Mouse (Mus musculus) kidney, adult 2 months (tissue): ENCODE results near the gene Hist1h2bf. TPM values are rescaled to one million over a fixed set of nuclear protein-coding genes. Genes with fewer than 3 reads are reported as not detected.
A peak's percentile ranks its signal among the peaks of the same experiment; 100 is the strongest.
"Not testable (repeated sequence)": the region's sequence is repeated elsewhere in the genome, so short reads cannot be mapped to it uniquely, and the experiment has no call there.

ENCODE experiments used
- DNase-seq: peaks from one replicate; pipeline ENCODE4 v3.0.0; 2021
- H3K27ac ChIP-seq: fragments of 200-500 bp; 2 replicates; pipeline ENCODE4 v1.5.1; 2012; ENCODE audit warnings: low read depth, low read length, control low read depth, inconsistent platforms; ENCODE audit not compliant: insufficient read depth
- H3K27me3 ChIP-seq: fragments of 200-500 bp; replicated peaks from 2 replicates; pipeline ENCODE4 v1.6.1; 2012; ENCODE audit warnings: mild to moderate bottlenecking, moderate library complexity, low read length, inconsistent platforms; ENCODE audit not compliant: control insufficient read depth, insufficient read depth
- H3K36me3 ChIP-seq: fragments of 200-500 bp; 2 replicates; pipeline ENCODE4 v1.6.1; 2012; ENCODE audit warnings: mild to moderate bottlenecking, moderate library complexity, low read length, inconsistent platforms; ENCODE audit not compliant: control insufficient read depth, insufficient read depth
- H3K4me1 ChIP-seq: fragments of 200-500 bp; 2 replicates; pipeline ENCODE4 v1.6.1; 2011; ENCODE audit warnings: low read length; ENCODE audit not compliant: control insufficient read depth, insufficient read depth
- H3K4me3 ChIP-seq: fragments of 200-500 bp; 2 replicates; pipeline ENCODE4 v1.5.1; 2011; ENCODE audit warnings: mild to moderate bottlenecking, low read depth, low read length, control low read depth; ENCODE audit not compliant: insufficient read depth
- CTCF ChIP-seq: fragments of 200-500 bp; conservative IDR thresholded peaks from 2 replicates; pipeline ENCODE4 v1.5.1; 2011; ENCODE audit warnings: low read depth, mild to moderate bottlenecking, control low read depth, low read length, moderate library complexity, mixed read lengths; ENCODE audit not compliant: insufficient read depth, insufficient read length
- POLR2A ChIP-seq: fragments of 200-500 bp; IDR thresholded peaks from one replicate; pipeline ENCODE4 v1.6.1; 2011; ENCODE audit warnings: low read depth, low read length, control low read depth
- WGBS: fragments of 180-500 bp; shearing (Covaris S2); methylation state at CpG from one replicate; pipeline ENCODE4 v1.1.7; 2018; 5-methylcytosine and 5-hydroxymethylcytosine counted together
- polyA plus RNA-seq: library from polyadenylated mRNA; depleted of rRNA; stranded (reverse); fragments of >200 nt; gene quantifications from 2 replicates; pipeline ENCODE4 v1.2.3, GENCODE M21; 2012

Hist1h2bf gene
- polyA plus RNA-seq, 1 experiment: 0.30 TPM

DNA sequence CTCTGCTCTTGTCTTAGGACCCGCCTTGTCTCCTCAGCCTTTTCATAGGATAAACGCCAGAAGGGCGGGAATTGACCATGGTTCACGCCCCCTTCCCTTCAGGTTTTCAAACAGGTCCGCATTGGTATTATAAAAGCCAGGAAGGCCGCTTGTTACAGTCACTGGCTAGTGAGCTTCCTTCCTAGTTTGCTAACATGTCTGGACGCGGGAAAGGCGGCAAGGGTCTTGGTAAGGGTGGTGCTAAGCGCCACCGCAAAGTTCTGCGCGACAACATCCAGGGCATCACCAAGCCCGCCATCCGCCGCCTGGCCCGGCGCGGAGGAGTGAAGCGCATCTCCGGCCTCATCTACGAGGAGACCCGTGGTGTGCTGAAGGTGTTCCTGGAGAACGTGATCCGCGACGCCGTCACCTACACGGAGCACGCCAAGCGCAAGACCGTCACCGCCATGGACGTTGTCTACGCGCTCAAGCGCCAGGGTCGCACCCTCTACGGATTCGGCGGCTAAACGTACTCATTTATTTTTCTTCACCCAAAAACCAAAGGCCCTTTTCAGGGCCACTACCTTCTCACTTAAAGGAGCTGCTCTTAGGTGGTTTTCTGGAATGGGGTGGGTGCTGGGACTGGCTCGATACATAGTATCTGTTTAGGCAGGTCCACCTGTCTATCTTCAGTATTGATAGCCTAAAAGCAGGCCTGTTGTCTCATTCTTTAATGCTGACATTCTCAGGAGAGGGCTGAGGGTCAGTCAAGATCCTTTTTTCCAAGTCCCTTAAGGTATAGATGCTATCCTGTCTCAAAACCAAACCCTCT, 7.6 kb upstream of the Hist1h2bf start, which contains the start of gene Hist1h4d:
Gene Hist1h4d (plus strand): TSS at position 191 of the 811 bp plus-strand sequence.
- under 1% methylated on average over 43 of the region's 43 CpGs for WGBS

GRCm38 (mm10) chr13:23577835-23578234, 3.8 kb upstream of the Hist1h2bf start:
- Histone ChIP-seq H3K36me3 (no peaks in the 10 kb centered on the region), H3K4me1 (peaks cover 6% of the 10 kb centered on the region; the same call in 1 of the 2 replicates), H3K4me3 (no peak overlapping the region), H3K27me3 (0 out of 2 replicates have a peak, but pooled peaks cover 2% of the 10 kb centered on the region), H3K27ac (no peak overlapping the region)
- DNase-seq: no peak
- 94% methylated on average over 1 of the region's 1 CpGs for WGBS
- TF ChIP-seq CTCF (no peak), POLR2A (no peak)

More for the DNA sequence above, 7.6 kb upstream of the Hist1h2bf start, which contains the start of gene Hist1h4d:
- Histone ChIP-seq H3K27ac (no peak within 1 kb of the TSS; the same call in 1 of the 2 replicates), H3K27me3 (no peaks in the 10 kb centered on the region), H3K4me3 (peak within 1 kb of the TSS; percentile 70), H3K4me1 (peaks cover 13% of the 10 kb centered on the region; the same call in 1 of the 2 replicates), H3K36me3 (no peaks in the 10 kb centered on the region)
- TF ChIP-seq CTCF: no peak
- TF ChIP-seq POLR2A: peak; percentile 97
- peak; percentile 99 for DNase-seq

DNA sequence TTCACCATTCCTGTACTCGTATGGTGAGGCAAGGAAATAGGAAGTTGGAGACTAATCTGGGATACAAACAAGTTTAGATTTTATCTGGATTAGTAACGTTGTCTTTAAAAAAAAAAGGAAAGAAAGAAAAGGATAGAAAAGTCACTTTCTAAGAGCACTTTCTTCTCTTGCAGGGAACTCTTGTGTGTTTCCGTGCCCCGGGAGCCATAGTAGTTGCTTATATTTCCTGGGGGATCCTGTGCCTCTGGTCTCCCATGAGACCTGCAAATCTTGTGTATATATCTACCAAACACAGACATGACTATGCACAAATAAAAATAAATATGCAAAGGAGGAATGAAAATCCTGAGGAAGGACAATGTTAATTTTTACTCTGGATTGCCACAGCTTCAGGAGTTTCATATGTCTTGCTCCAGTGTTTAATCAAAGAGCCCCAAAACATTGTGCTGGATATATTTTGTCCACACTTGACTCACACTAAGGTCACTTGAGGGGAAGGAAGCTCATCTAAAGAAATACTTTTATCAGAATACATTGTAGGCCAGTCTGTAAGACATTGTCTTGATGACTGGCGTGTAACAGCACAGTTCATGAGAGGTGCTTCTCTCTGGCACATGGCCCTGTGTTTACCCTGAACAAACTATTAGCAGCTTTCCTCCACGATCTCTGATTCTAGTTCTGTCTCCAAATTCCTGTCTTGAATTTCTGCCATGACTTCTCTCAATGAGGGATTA, 3.1 kb upstream of the Hist1h2bf start:
- WGBS: 73% methylated on average over 6 of the region's 6 CpGs

DNA sequence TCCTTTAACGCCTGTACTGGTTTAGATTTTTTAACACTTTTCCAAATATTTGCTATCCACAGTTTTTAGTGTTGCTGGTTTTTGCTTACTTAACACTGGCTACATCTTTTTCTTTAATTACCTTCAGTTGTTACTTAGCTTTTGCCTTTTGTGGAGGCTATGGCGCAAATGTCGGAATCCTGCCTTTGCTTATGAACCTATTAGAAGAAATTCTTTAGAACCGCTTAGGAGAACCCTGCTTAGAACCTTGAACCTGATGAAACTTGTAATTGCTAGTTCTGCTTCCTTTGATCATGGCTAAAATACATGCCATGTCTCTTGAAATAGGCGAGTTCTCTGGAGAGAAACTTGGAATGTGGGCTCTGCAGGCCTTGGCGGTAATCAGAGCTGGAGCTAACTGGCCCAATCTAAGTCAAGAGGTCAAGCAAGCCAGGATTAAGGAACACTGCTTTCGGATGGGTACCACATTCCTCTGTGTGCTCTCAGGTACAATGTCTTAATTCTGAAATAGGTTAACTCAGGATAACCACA, 2.4 kb upstream of the Hist1h2bf start:
- H3K27ac ChIP-seq: no peak overlapping the region

More for the DNA sequence above, 3.1 kb upstream of the Hist1h2bf start:
- TF ChIP-seq POLR2A (no peak), CTCF (no peak)
- no peak overlapping the region for H3K27ac ChIP-seq
- DNase-seq: no peak
- H3K27me3 ChIP-seq: 0 out of 2 replicates have a peak, but pooled peaks cover 2% of the 10 kb centered on the region
- H3K4me3 ChIP-seq: no peak overlapping the region
- H3K36me3 ChIP-seq: no peaks in the 10 kb centered on the region
- peaks cover 6% of the 10 kb centered on the region; the same call in 1 of the 2 replicates for H3K4me1 ChIP-seq

GRCm38 (mm10) chr13:23575864-23576313, 1.9 kb upstream of the Hist1h2bf start:
- 10% methylated on average over 12 of the region's 40 CpGs for WGBS
- not testable (repeated sequence) for H3K27ac ChIP-seq, DNase-seq, H3K36me3 ChIP-seq, H3K4me1 ChIP-seq, H3K27me3 ChIP-seq
- H3K4me3 ChIP-seq: peak overlapping the region; percentile 37; the same call in 1 of the 2 replicates

More for the DNA sequence above, 2.4 kb upstream of the Hist1h2bf start:
- no peak overlapping the region for H3K4me3 ChIP-seq
- H3K36me3 ChIP-seq: no peaks in the 10 kb centered on the region
- 71% methylated on average over 7 of the region's 7 CpGs for WGBS
- 0 out of 2 replicates have a peak, but pooled peaks cover 2% of the 10 kb centered on the region for H3K27me3 ChIP-seq
- TF ChIP-seq POLR2A (no peak), CTCF (no peak)
- DNase-seq: no peak
- H3K4me1 ChIP-seq: no peaks in the 10 kb centered on the region; the same call in 1 of the 2 replicates

GRCm38 (mm10) chr13:23575271-23575851, 1.4 kb upstream of the Hist1h2bf start, which contains the start of gene Hist1h3d:
Hist1h3d (plus strand) TSS chr13:23575763.
- no peaks in the 10 kb centered on the region for H3K36me3 ChIP-seq
- H3K27me3 ChIP-seq: peaks cover 2% of the 10 kb centered on the region; the same call in 1 of the 2 replicates
- 5% methylated on average over 18 of the region's 18 CpGs for WGBS
- peak; percentile 52 for DNase-seq
- peak within 1 kb of the TSS; percentile 37; the same call in 1 of the 2 replicates for H3K4me3 ChIP-seq
- no peaks in the 10 kb centered on the region; the same call in 1 of the 2 replicates for H3K4me1 ChIP-seq
- TF ChIP-seq CTCF: no peak
- no peak for TF ChIP-seq POLR2A
- no peak within 1 kb of the TSS for H3K27ac ChIP-seq

DNA sequence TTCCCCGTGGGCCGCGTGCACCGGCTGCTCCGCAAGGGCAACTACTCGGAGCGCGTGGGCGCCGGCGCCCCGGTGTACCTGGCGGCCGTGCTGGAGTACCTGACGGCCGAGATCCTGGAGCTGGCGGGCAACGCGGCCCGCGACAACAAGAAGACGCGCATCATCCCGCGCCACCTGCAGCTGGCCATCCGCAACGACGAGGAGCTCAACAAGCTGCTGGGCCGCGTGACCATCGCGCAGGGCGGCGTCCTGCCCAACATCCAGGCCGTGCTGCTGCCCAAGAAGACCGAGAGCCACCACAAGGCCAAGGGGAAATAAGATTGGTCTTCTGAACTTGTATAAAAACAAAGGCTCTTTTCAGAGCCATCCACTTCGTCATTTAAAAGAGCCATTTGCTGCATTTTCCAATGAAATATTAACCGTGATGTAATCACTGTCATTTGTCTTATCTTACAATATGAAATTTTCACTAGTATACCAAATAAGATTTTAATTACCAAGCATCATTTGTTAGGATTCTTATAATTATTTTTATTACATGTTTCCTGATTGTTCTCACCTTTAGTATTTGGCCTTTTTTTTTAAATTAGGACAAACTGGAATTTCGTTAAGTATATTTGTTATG, 662 bp upstream of the Hist1h2bf start:
- not testable (repeated sequence) for H3K27me3 ChIP-seq, H3K4me1 ChIP-seq, H3K27ac ChIP-seq, H3K36me3 ChIP-seq, DNase-seq
- WGBS: 9% methylated on average over 11 of the region's 39 CpGs
- peak overlapping the region; percentile 8; the same call in 1 of the 2 replicates for H3K4me3 ChIP-seq

GRCm38 (mm10) chr13:23573034-23573897, 730 bp downstream of the Hist1h2bf start:
- H3K27me3 ChIP-seq, DNase-seq, H3K27ac ChIP-seq, H3K36me3 ChIP-seq, H3K4me1 ChIP-seq: not testable (repeated sequence)
- 21% methylated on average over 20 of the region's 20 CpGs for WGBS
- H3K4me3 ChIP-seq: 0 out of 2 replicates have a peak overlapping the region, but pooled peaks have one; percentile 26
